Mouse (Mus musculus) cortical plate, adult 2 months (tissue): ENCODE results near the gene Clpx.

Experiments
- CTCF ChIP-seq: fragments of 200-500 bp; IDR thresholded peaks from 2 replicates; pipeline ENCODE4 v1.5.1; 2011; ENCODE audit warnings: mild to moderate bottlenecking, control low read depth, low read length; ENCODE audit not compliant: insufficient read depth; ENCODE audit errors: extremely low read depth
- POLR2A ChIP-seq: fragments of 200-500 bp; IDR thresholded peaks from 2 replicates; pipeline ENCODE4 v1.6.1; 2011; ENCODE audit warnings: mild to moderate bottlenecking, low read length, control low read depth; ENCODE audit not compliant: insufficient read depth; ENCODE audit errors: extremely low read depth

DNA sequence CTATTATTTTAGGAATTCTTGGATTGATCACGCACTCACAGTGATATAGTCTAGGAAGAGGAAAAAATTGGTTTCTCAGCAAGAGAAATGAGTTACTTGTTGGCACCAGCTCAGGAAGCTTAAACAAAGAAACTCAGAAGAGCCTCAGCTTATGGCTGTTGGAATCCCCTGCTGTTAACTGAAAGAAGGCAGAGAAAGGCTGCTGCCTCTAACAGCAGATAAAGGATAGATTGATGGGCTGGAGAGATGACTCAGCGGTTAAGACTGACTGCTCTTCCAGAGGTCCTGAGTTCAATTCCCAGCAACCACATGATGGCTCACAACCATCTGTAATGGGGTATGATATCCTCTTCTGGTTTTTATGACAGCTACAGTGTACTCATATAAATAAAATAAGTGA, 33.3 kb downstream of the Clpx start:
- TF ChIP-seq CTCF, result no peak
- TF ChIP-seq POLR2A, result no peak
